ENCODE assay signal across 17 mouse cellular contexts in genomic region chr6:33496141-33496855, GRCm38 (mm10).
DNase-seq lines count a peak whose midpoint lies in the region; ATAC-seq lines count a peak whose summit lies in the region.
"Had no signal": no experiment of that assay in that cellular context is flagged by ENCODE, and none has a peak within 500 bp of the region (broad histone marks: within the 10 kb centered on the region; RNA-seq: fewer than 3 reads in every experiment).

No protein-coding gene starts in this region.

- peak overlapping the region; percentile 13; the same call in 1 of the 2 replicates for H3K27ac ChIP-seq in midbrain, embryonic 10.5 days (replicated peaks)
- no peak overlapping the region for H3K27ac ChIP-seq in midbrain, embryonic 14.5 days (replicated peaks; ENCODE audit: low read depth, low read length)
- peak overlapping the region; percentile 68 for H3K27ac ChIP-seq in forebrain, embryonic 13.5 days
- peak overlapping the region; percentile 55 for H3K27ac ChIP-seq in hindbrain, embryonic 12.5 days
- peak overlapping the region; percentile 18; the same call in 1 of the 2 replicates for H3K27ac ChIP-seq in midbrain, embryonic 16.5 days (ENCODE audit: low read length)
- no peak overlapping the region for H3K27ac ChIP-seq in heart, embryonic 12.5 days (ENCODE audit: poor library complexity, severe bottlenecking)
- no peak overlapping the region for H3K27ac ChIP-seq in intestine, embryonic 15.5 days
- H3K27ac ChIP-seq: stomach, embryonic 15.5 days had no signal

- H3K4me1 ChIP-seq in midbrain, embryonic 10.5 days: peaks cover 25% of the 10 kb centered on the region
- H3K4me1 ChIP-seq in midbrain, embryonic 14.5 days (ENCODE audit: control insufficient read depth, insufficient read depth, low read length): 0 out of 2 replicates have a peak, but pooled peaks cover 9% of the 10 kb centered on the region
- H3K4me1 ChIP-seq in forebrain, embryonic 13.5 days: peaks cover 18% of the 10 kb centered on the region
- peaks cover 17% of the 10 kb centered on the region for H3K4me1 ChIP-seq in hindbrain, embryonic 12.5 days
- H3K4me1 ChIP-seq in midbrain, embryonic 16.5 days (ENCODE audit: control insufficient read depth, insufficient read depth, low read length): peaks cover 3% of the 10 kb centered on the region
- no peaks in the 10 kb centered on the region for H3K4me1 ChIP-seq in heart, embryonic 12.5 days (replicated peaks)
- H3K4me1 ChIP-seq in intestine, embryonic 15.5 days (replicated peaks): no peaks in the 10 kb centered on the region
- H3K4me1 ChIP-seq: stomach, embryonic 15.5 days had no signal

- no peak overlapping the region for H3K4me2 ChIP-seq in midbrain, embryonic 14.5 days (ENCODE audit: low read length)
- no peak overlapping the region; the same call in 1 of the 2 replicates for H3K4me2 ChIP-seq in forebrain, embryonic 13.5 days
- H3K4me2 ChIP-seq in hindbrain, embryonic 12.5 days (replicated peaks): no peak overlapping the region
- H3K4me2 ChIP-seq in midbrain, embryonic 16.5 days (ENCODE audit: low read length): no peak overlapping the region
- H3K4me2 ChIP-seq in heart, embryonic 12.5 days: no peak overlapping the region
- H3K4me2 ChIP-seq in intestine, embryonic 15.5 days (replicated peaks): no peak overlapping the region
- H3K4me2 ChIP-seq: stomach, embryonic 15.5 days had no signal

- H3K9ac ChIP-seq in midbrain, embryonic 14.5 days (replicated peaks; ENCODE audit: low read length): no peak overlapping the region
- no peak overlapping the region for H3K9ac ChIP-seq in forebrain, embryonic 13.5 days
- no peak overlapping the region for H3K9ac ChIP-seq in hindbrain, embryonic 12.5 days
- H3K9ac ChIP-seq in midbrain, embryonic 16.5 days (ENCODE audit: low read depth, low read length): no peak overlapping the region
- H3K9ac ChIP-seq in heart, embryonic 12.5 days: no peak overlapping the region
- H3K9ac ChIP-seq in intestine, embryonic 15.5 days: no peak overlapping the region
- H3K9ac ChIP-seq: stomach, embryonic 15.5 days had no signal

- H3K9me3 ChIP-seq in midbrain, embryonic 10.5 days (replicated peaks): no peaks in the 10 kb centered on the region
- H3K9me3 ChIP-seq in midbrain, embryonic 14.5 days (ENCODE audit: control insufficient read depth, low read length): no peaks in the 10 kb centered on the region
- no peaks in the 10 kb centered on the region for H3K9me3 ChIP-seq in forebrain, embryonic 13.5 days (replicated peaks)
- H3K9me3 ChIP-seq in hindbrain, embryonic 12.5 days (replicated peaks): no peaks in the 10 kb centered on the region
- no peaks in the 10 kb centered on the region for H3K9me3 ChIP-seq in midbrain, embryonic 16.5 days (replicated peaks; ENCODE audit: control insufficient read depth, low read length, poor library complexity, severe bottlenecking)
- H3K9me3 ChIP-seq in heart, embryonic 12.5 days (replicated peaks): no peaks in the 10 kb centered on the region
- no peaks in the 10 kb centered on the region for H3K9me3 ChIP-seq in intestine, embryonic 15.5 days
- H3K9me3 ChIP-seq: stomach, embryonic 15.5 days had no signal

- DNase-seq in midbrain, embryonic 10.5 days (ENCODE audit: low spot score): no peak
- DNase-seq in midbrain, embryonic 14.5 days: no peak
- no peak for DNase-seq in heart, adult 11 months
- DNase-seq: adrenal gland, postnatal 36 days; cerebellum, postnatal 10 days; gastrocnemius, postnatal 10 days; kidney, adult 9 months; kidney, postnatal 36 days; lung, adult 2 months; spleen, adult 18-20 months; thymus, postnatal 14 days had no signal

- no peaks in the 10 kb centered on the region for H3K27me3 ChIP-seq in midbrain, embryonic 10.5 days (ENCODE audit: low read depth, poor library complexity, severe bottlenecking)
- H3K27me3 ChIP-seq in midbrain, embryonic 14.5 days (ENCODE audit: control insufficient read depth, insufficient read depth, low read length): no peaks in the 10 kb centered on the region
- H3K27me3 ChIP-seq in forebrain, embryonic 13.5 days: no peaks in the 10 kb centered on the region
- H3K27me3 ChIP-seq in hindbrain, embryonic 12.5 days: no peaks in the 10 kb centered on the region
- no peaks in the 10 kb centered on the region for H3K27me3 ChIP-seq in midbrain, embryonic 16.5 days (ENCODE audit: control insufficient read depth, insufficient read depth, low read depth, low read length)
- no peaks in the 10 kb centered on the region for H3K27me3 ChIP-seq in heart, embryonic 12.5 days (replicated peaks)
- H3K27me3 ChIP-seq in intestine, embryonic 15.5 days (replicated peaks): no peaks in the 10 kb centered on the region
- H3K27me3 ChIP-seq: stomach, embryonic 15.5 days had no signal

- 77% methylated on average over 6 of the region's 6 CpGs for WGBS in midbrain, embryonic 10.5 days
- 62% methylated on average over 6 of the region's 6 CpGs for WGBS in midbrain, embryonic 14.5 days
- WGBS in forebrain, embryonic 13.5 days: 13% methylated on average over 6 of the region's 6 CpGs
- WGBS in hindbrain, embryonic 12.5 days: 56% methylated on average over 6 of the region's 6 CpGs
- 43% methylated on average over 6 of the region's 6 CpGs for WGBS in midbrain, embryonic 16.5 days
- 85% methylated on average over 6 of the region's 6 CpGs for WGBS in heart, embryonic 12.5 days
- WGBS in intestine, embryonic 15.5 days: 72% methylated on average over 6 of the region's 6 CpGs

- H3K36me3 ChIP-seq in midbrain, embryonic 10.5 days: peaks cover 8% of the 10 kb centered on the region; the same call in 1 of the 2 replicates
- no peaks in the 10 kb centered on the region for H3K36me3 ChIP-seq in midbrain, embryonic 14.5 days (ENCODE audit: control insufficient read depth, insufficient read depth, low read length)
- no peaks in the 10 kb centered on the region for H3K36me3 ChIP-seq in forebrain, embryonic 13.5 days (ENCODE audit: poor library complexity, severe bottlenecking)
- no peaks in the 10 kb centered on the region for H3K36me3 ChIP-seq in hindbrain, embryonic 12.5 days
- H3K36me3 ChIP-seq in midbrain, embryonic 16.5 days (ENCODE audit: control insufficient read depth, insufficient read depth, low read length): no peaks in the 10 kb centered on the region
- H3K36me3 ChIP-seq in heart, embryonic 12.5 days: peaks cover 6% of the 10 kb centered on the region
- H3K36me3 ChIP-seq in intestine, embryonic 15.5 days: no peaks in the 10 kb centered on the region
- H3K36me3 ChIP-seq: stomach, embryonic 15.5 days had no signal

- no peak for ATAC-seq in midbrain, embryonic 14.5 days (ENCODE audit: low FRiP score, low TSS enrichment)
- 0 out of 2 replicates have a peak, but pooled peaks have one; percentile 19 for ATAC-seq in forebrain, embryonic 13.5 days
- no peak for ATAC-seq in hindbrain, embryonic 12.5 days (ENCODE audit: low FRiP score)
- ATAC-seq in midbrain, embryonic 16.5 days: no peak
- ATAC-seq in heart, embryonic 12.5 days (ENCODE audit: insufficient number of reproducible peaks, low FRiP score): no peak
- ATAC-seq in intestine, embryonic 15.5 days: no peak

- H3K4me3 ChIP-seq in midbrain, embryonic 10.5 days: no peak overlapping the region
- no peak overlapping the region for H3K4me3 ChIP-seq in midbrain, embryonic 14.5 days (replicated peaks; ENCODE audit: low read depth, low read length)
- no peak overlapping the region for H3K4me3 ChIP-seq in forebrain, embryonic 13.5 days
- H3K4me3 ChIP-seq in hindbrain, embryonic 12.5 days: no peak overlapping the region
- H3K4me3 ChIP-seq in midbrain, embryonic 16.5 days (ENCODE audit: low read depth, low read length): no peak overlapping the region
- no peak overlapping the region for H3K4me3 ChIP-seq in heart, embryonic 12.5 days
- no peak overlapping the region for H3K4me3 ChIP-seq in intestine, embryonic 15.5 days (replicated peaks)
- H3K4me3 ChIP-seq: stomach, embryonic 15.5 days had no signal

Comparison
In these comparisons a context has a peak if more than half of its experiments do, and no peak if none do; other contexts are left out.
1. H3K27ac ChIP-seq: peak in midbrain, embryonic 10.5 days (single experiment), forebrain, embryonic 13.5 days (single experiment), hindbrain, embryonic 12.5 days (single experiment) and midbrain, embryonic 16.5 days (single experiment); none in midbrain, embryonic 14.5 days (single experiment), heart, embryonic 12.5 days (single experiment) and intestine, embryonic 15.5 days (single experiment).